Mouse (Mus musculus): Measurements from ENCODE around the gene Dnajb14.
"Not testable (repeated sequence)": the region's sequence is repeated elsewhere in the genome, so short reads cannot be mapped to it uniquely, and the experiment has no call there.

The Dnajb14 gene

GRCm38 (mm10) chr3:137867437-137868093, at the start of gene Dnajb14:
TSS of gene Dnajb14 (plus strand) at chr3:137867675.
- DNase-seq = peak; percentile 32 to 36

GRCm38 (mm10) chr3:137818713-137819112, 48.8 kb upstream of the Dnajb14 start:
- DNase-seq = no peak

GRCm38 (mm10) chr3:137820688-137821467, 46.6 kb upstream of the Dnajb14 start:
- DNase-seq = no peak

GRCm38 (mm10) chr3:137823317-137823716, 44.2 kb upstream of the Dnajb14 start:
- DNase-seq = no peak

- DNase-seq = no peak
Measured at GRCm38 (mm10) chr3:137827678-137828077, 39.8 kb upstream of the Dnajb14 start.

- DNase-seq = no peak
Measured at GRCm38 (mm10) chr3:137831156-137831555, 36.3 kb upstream of the Dnajb14 start.

- DNase-seq = no peak
Measured at GRCm38 (mm10) chr3:137833128-137833527, 34.3 kb upstream of the Dnajb14 start.

- no peak for DNase-seq
Measured at GRCm38 (mm10) chr3:137833698-137834097, 33.8 kb upstream of the Dnajb14 start.

- no peak for DNase-seq
Measured at GRCm38 (mm10) chr3:137836543-137836942, 30.9 kb upstream of the Dnajb14 start.

GRCm38 (mm10) chr3:137838160-137838559, 29.3 kb upstream of the Dnajb14 start:
- no peak for DNase-seq

- no peak for DNase-seq
Measured at GRCm38 (mm10) chr3:137842944-137843343, 24.5 kb upstream of the Dnajb14 start.

- no peak for DNase-seq
Measured at GRCm38 (mm10) chr3:137844263-137844662, 23.2 kb upstream of the Dnajb14 start.

GRCm38 (mm10) chr3:137846552-137846951, 20.9 kb upstream of the Dnajb14 start:
- DNase-seq = no peak

- DNase-seq = no peak
Measured at GRCm38 (mm10) chr3:137848354-137848753, 19.1 kb upstream of the Dnajb14 start.

GRCm38 (mm10) chr3:137849697-137850096, 17.8 kb upstream of the Dnajb14 start:
- no peak for DNase-seq

GRCm38 (mm10) chr3:137851196-137851595, 16.3 kb upstream of the Dnajb14 start:
- no peak for DNase-seq

GRCm38 (mm10) chr3:137853011-137853410, 14.5 kb upstream of the Dnajb14 start:
- DNase-seq = not testable (repeated sequence)

- no peak for DNase-seq
Measured at GRCm38 (mm10) chr3:137855328-137855727, 12.1 kb upstream of the Dnajb14 start.

GRCm38 (mm10) chr3:137856061-137856460, 11.4 kb upstream of the Dnajb14 start:
- DNase-seq = no peak

GRCm38 (mm10) chr3:137860394-137861170, 6.9 kb upstream of the Dnajb14 start:
- DNase-seq = no peak

- no peak for DNase-seq
Measured at GRCm38 (mm10) chr3:137861436-137861835, 6.0 kb upstream of the Dnajb14 start.

GRCm38 (mm10) chr3:137862600-137862999, 4.9 kb upstream of the Dnajb14 start:
- no peak for DNase-seq

- DNase-seq = no peak
Measured at GRCm38 (mm10) chr3:137863330-137864123, 3.9 kb upstream of the Dnajb14 start.
